Mouse (Mus musculus) thymus, adult 2 months (tissue): Measurements from ENCODE around the gene Iqgap2. TPM values are rescaled to one million over a fixed set of nuclear protein-coding genes. Genes with fewer than 3 reads are reported as not detected.

ENCODE experiments used
- DNase-seq: peaks from one replicate; pipeline ENCODE4 v3.0.0; 2021
- H3K27ac ChIP-seq: fragments of 200-500 bp; 2 replicates; pipeline ENCODE4 v1.5.1; 2012; ENCODE audit warnings: low read length, control low read depth; ENCODE audit not compliant: control insufficient read depth, insufficient read depth
- H3K27me3 ChIP-seq: fragments of 200-500 bp; 2 replicates; pipeline ENCODE4 v1.6.1; 2012; ENCODE audit warnings: mild to moderate bottlenecking, low read length, moderate library complexity, mixed read lengths; ENCODE audit not compliant: control insufficient read depth, insufficient read depth
- H3K36me3 ChIP-seq: fragments of 200-500 bp; 2 replicates; pipeline ENCODE4 v1.6.1; 2012; ENCODE audit warnings: mild to moderate bottlenecking, low read length, moderate library complexity; ENCODE audit not compliant: control insufficient read depth, insufficient read depth
- H3K4me1 ChIP-seq: fragments of 200-500 bp; replicated peaks from 2 replicates; pipeline ENCODE4 v1.6.1; 2012; ENCODE audit warnings: low read length; ENCODE audit not compliant: control insufficient read depth, insufficient read depth
- H3K4me3 ChIP-seq: fragments of 200-500 bp; 2 replicates; pipeline ENCODE4 v1.5.1; 2012; ENCODE audit warnings: mild to moderate bottlenecking, low read length, control low read depth, moderate library complexity; ENCODE audit not compliant: control insufficient read depth, insufficient read depth
- CTCF ChIP-seq: fragments of 200-500 bp; IDR thresholded peaks from 2 replicates; pipeline ENCODE4 v1.5.1; 2012; ENCODE audit warnings: mild to moderate bottlenecking, control low read depth, low read length, moderate library complexity, borderline replicate concordance; ENCODE audit not compliant: control insufficient read depth, poor library complexity, insufficient read depth; ENCODE audit errors: extremely low read depth
- POLR2A ChIP-seq: fragments of 200-500 bp; IDR thresholded peaks from 2 replicates; pipeline ENCODE4 v1.6.1; 2012; ENCODE audit warnings: mild to moderate bottlenecking, low read length, control low read depth, moderate library complexity; ENCODE audit not compliant: control insufficient read depth, poor library complexity, insufficient read depth; ENCODE audit errors: extremely low read depth
- WGBS: fragments of 180-500 bp; shearing (Covaris S2); methylation state at CpG from one replicate; pipeline ENCODE4 v1.1.7; 2018; 5-methylcytosine and 5-hydroxymethylcytosine counted together
- polyA plus RNA-seq: library from polyadenylated mRNA; depleted of rRNA; stranded (reverse); fragments of >200 nt; gene quantifications from 2 replicates; pipeline ENCODE4 v1.2.3, GENCODE M21; 2012

Iqgap2 gene
- polyA plus RNA-seq, 1 experiment: 4.4 TPM

DNA sequence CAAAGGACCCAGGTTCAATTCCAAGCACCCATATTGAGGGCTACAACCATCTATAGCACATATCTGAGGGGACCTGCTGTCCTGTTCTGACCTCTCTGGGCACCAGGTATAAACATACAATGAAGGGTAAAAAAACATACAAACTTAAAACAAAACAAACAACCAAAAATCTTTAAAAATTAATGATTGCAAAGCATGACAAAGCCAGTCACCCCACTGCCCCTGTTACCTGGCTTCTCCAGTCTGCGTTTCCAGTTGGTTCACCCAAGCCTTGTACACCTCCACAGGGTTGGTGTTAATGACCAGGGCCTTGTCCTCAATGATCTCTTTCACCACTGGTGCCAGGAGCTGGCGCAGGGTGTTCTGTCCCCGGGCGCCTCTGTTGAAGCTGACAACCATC lies 227.9 kb downstream of the Iqgap2 start:
- no peak overlapping the region for H3K4me3 ChIP-seq
- 98% methylated on average over 4 of the region's 4 CpGs for WGBS
- H3K36me3 ChIP-seq: peaks cover 8% of the 10 kb centered on the region; the same call in 1 of the 2 replicates
- H3K27ac ChIP-seq: no peak overlapping the region
- DNase-seq: no peak
- TF ChIP-seq POLR2A: no peak
- no peaks in the 10 kb centered on the region for H3K4me1 ChIP-seq
- no peaks in the 10 kb centered on the region for H3K27me3 ChIP-seq

- no peaks in the 10 kb centered on the region for H3K4me1 ChIP-seq
- H3K4me3 ChIP-seq: no peak overlapping the region
- DNase-seq: no peak
- TF ChIP-seq CTCF: no peak
- WGBS: 91% methylated on average over 7 of the region's 7 CpGs
- H3K36me3 ChIP-seq: no peaks in the 10 kb centered on the region; the same call in none of the 2 replicates
- H3K27ac ChIP-seq: no peak overlapping the region
- no peaks in the 10 kb centered on the region for H3K27me3 ChIP-seq
These were observed 232.3 kb downstream of the Iqgap2 start for GRCm38 (mm10) chr13:95659432-95659831.

- no peaks in the 10 kb centered on the region; the same call in none of the 2 replicates for H3K36me3 ChIP-seq
- no peak overlapping the region for H3K4me3 ChIP-seq
- TF ChIP-seq CTCF: no peak
- no peak for TF ChIP-seq POLR2A
- no peaks in the 10 kb centered on the region for H3K27me3 ChIP-seq
- no peak overlapping the region for H3K27ac ChIP-seq
- WGBS: 85% methylated on average over 9 of the region's 9 CpGs
- no peaks in the 10 kb centered on the region for H3K4me1 ChIP-seq
- DNase-seq: no peak
These were observed 234.6 kb downstream of the Iqgap2 start for GRCm38 (mm10) chr13:95657171-95657570.

- Histone ChIP-seq H3K27me3 (no peaks in the 10 kb centered on the region), H3K4me1 (no peaks in the 10 kb centered on the region), H3K36me3 (no peaks in the 10 kb centered on the region; the same call in none of the 2 replicates), H3K4me3 (no peak overlapping the region), H3K27ac (no peak overlapping the region)
- 88% methylated on average over 9 of the region's 9 CpGs for WGBS
- TF ChIP-seq POLR2A (no peak), CTCF (no peak)
- no peak for DNase-seq
These were observed 236.4 kb downstream of the Iqgap2 start for GRCm38 (mm10) chr13:95655284-95655683.

DNA sequence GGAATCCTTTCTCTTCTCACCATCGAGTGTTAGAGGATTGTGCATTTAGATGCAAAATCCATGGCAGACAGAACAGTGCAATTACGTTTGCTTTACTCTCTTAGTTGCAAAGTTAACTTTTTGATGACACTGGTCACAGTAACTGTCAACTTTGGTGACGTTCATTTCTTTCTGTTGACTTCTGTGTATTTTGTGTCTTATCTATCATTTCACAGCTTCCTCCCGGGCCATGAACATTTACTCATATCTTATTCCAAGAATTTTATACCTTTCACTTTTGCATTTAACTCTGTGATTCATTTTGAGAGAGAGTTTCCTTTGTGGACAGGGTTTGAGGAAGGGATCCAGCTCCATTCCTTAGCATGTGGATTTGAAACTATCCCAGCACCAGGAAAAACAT lies 238.0 kb downstream of the Iqgap2 start:
- Histone ChIP-seq H3K27me3 (no peaks in the 10 kb centered on the region), H3K27ac (no peak overlapping the region), H3K4me3 (no peak overlapping the region), H3K36me3 (no peaks in the 10 kb centered on the region; the same call in 1 of the 2 replicates), H3K4me1 (no peaks in the 10 kb centered on the region)
- TF ChIP-seq CTCF: no peak
- no peak for TF ChIP-seq POLR2A
- WGBS: 88% methylated on average over 4 of the region's 4 CpGs
- no peak for DNase-seq

DNA sequence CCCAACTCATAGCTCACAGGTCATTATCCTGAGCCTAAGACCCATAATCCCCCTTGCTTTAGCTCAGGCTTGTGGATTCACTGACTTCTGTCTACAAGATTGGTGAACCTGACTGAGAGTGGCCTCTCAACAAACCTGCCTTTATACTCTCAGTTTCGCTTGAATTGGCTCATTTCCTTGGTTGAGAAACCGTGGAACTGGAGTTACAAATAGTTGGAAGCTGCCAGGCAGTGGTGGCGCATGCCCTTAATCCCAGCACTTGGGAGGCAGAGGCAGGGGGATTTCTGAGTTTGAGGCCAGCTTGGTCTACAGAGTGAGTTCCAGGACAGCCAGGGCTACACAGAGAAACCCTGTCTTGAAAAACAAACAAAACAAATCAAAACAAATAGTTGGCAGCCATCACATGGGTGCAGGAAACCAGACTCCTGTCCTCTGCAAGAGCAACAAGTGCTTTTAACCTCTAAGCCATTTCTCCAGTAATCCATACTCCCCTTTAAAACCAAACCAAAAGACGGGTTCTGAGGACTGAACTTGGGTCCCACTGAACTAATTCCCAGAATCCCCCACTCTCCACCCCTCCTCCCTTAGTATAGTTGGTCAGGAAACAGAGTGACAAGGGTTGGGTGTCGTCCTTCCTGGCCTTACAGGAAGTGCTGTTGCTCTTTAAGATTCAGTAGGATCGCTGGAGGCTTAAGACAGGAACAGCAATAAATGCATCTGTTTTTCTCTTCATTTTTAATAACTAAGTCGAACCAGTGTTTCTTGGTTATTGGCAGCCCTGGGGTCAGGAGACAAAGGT lies 239.7 kb downstream of the Iqgap2 start:
- no peak for DNase-seq
- H3K4me3 ChIP-seq: no peak overlapping the region
- no peak overlapping the region for H3K27ac ChIP-seq
- no peaks in the 10 kb centered on the region for H3K4me1 ChIP-seq
- no peak for TF ChIP-seq POLR2A
- TF ChIP-seq CTCF: no peak
- H3K36me3 ChIP-seq: no peaks in the 10 kb centered on the region
- H3K27me3 ChIP-seq: no peaks in the 10 kb centered on the region
- 74% methylated on average over 7 of the region's 7 CpGs for WGBS

DNA sequence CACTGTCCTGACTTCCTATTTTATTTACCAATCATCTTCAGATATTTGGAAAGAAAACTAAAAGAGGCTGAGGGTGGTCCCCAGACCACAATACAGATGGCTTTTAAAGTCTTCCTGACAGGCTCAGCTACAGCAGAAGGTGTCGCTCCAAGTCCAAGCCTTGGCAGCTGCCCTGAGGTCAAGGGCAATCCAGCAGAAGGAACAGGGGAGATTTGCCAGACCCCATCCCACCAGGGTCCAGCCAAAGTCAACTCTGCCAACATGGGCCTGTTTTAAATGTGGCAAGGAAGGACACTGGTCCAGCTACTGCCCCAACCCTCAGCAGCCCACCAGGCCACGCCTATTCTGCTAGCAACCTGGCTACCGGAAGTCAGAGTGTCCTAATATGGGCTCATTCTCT lies 241.8 kb downstream of the Iqgap2 start:
- TF ChIP-seq POLR2A (no peak), CTCF (no peak)
- Histone ChIP-seq H3K27ac (no peak overlapping the region), H3K36me3 (no peaks in the 10 kb centered on the region), H3K27me3 (no peaks in the 10 kb centered on the region), H3K4me3 (no peak overlapping the region), H3K4me1 (no peaks in the 10 kb centered on the region)
- DNase-seq: no peak
- 97% methylated on average over 3 of the region's 3 CpGs for WGBS
